Mouse (Mus musculus): ENCODE measurements at regions not wholly inside any gene's neighbourhood (a gene's known extent, or its start where the extent isn't known, plus 50 kb on each side); places are given as distances from the start of the nearest gene placed in this dataset.

- no peak for ATAC-seq (ENCODE audit: extremely low read depth, insufficient number of reproducible peaks, low FRiP score, poor library complexity, severe bottlenecking)
- Histone ChIP-seq H3K9me3 (replicated peaks) (peaks cover 68% of the 10 kb centered on the region), H3K4me1 (ENCODE audit: insufficient read depth, low read depth, low read length) (no peaks in the 10 kb centered on the region), H3K36me3 (replicated peaks) (no peaks in the 10 kb centered on the region), H3K4me3 (ENCODE audit: low read depth, low read length) (no peak overlapping the region), H3K27me3 (ENCODE audit: insufficient read depth, low read length) (no peaks in the 10 kb centered on the region)
- TF ChIP-seq POLR2AphosphoS5 (IDR thresholded peaks at IDR 0.05; ENCODE audit: insufficient replicate concordance, low read depth, low read length) (no peak), CTCF (IDR thresholded peaks at IDR 0.05; ENCODE audit: low read depth, low read length) (no peak), GATA1 (IDR thresholded peaks at IDR 0.05; ENCODE audit: borderline replicate concordance, low read length) (no peak), GATA2 (IDR thresholded peaks at IDR 0.05; ENCODE audit: borderline replicate concordance, low read depth, low read length) (no peak), TAL1 (conservative IDR thresholded peaks at IDR 0.05; ENCODE audit: low read depth, low read length) (no peak)
- no peak for DNase-seq (ENCODE audit: low spot score)
These were observed 499.8 kb downstream of the Cdh26 start for GRCm38 (mm10) chr2:178930125-178930524.

GRCm38 (mm10) chr2:178948471-178948870, 493.8 kb upstream of the Cdh4 start:
- TF ChIP-seq CTCF (IDR thresholded peaks at IDR 0.05; ENCODE audit: low read depth, low read length) (no peak), POLR2AphosphoS5 (IDR thresholded peaks at IDR 0.05; ENCODE audit: insufficient replicate concordance, low read depth, low read length) (no peak), GATA1 (IDR thresholded peaks at IDR 0.05; ENCODE audit: borderline replicate concordance, low read length) (no peak), GATA2 (IDR thresholded peaks at IDR 0.05; ENCODE audit: borderline replicate concordance, low read depth, low read length) (no peak), TAL1 (conservative IDR thresholded peaks at IDR 0.05; ENCODE audit: low read depth, low read length) (no peak)
- no peaks in the 10 kb centered on the region for H3K36me3 ChIP-seq (replicated peaks)
- H3K4me3 ChIP-seq (ENCODE audit: low read depth, low read length): no peak overlapping the region
- H3K4me1 ChIP-seq (ENCODE audit: insufficient read depth, low read depth, low read length): no peaks in the 10 kb centered on the region
- no peak for ATAC-seq (ENCODE audit: extremely low read depth, insufficient number of reproducible peaks, low FRiP score, poor library complexity, severe bottlenecking)
- H3K27me3 ChIP-seq (ENCODE audit: insufficient read depth, low read length): no peaks in the 10 kb centered on the region
- H3K9me3 ChIP-seq (replicated peaks): peaks cover 73% of the 10 kb centered on the region
- DNase-seq (ENCODE audit: low spot score): no peak

GRCm38 (mm10) chr2:178949103-178949502, 493.1 kb upstream of the Cdh4 start:
- no peak for DNase-seq (ENCODE audit: low spot score)

GRCm38 (mm10) chr2:178950304-178950703, 491.9 kb upstream of the Cdh4 start:
- Histone ChIP-seq H3K9me3 (replicated peaks) (peaks cover 68% of the 10 kb centered on the region), H3K36me3 (replicated peaks) (no peaks in the 10 kb centered on the region), H3K27me3 (ENCODE audit: insufficient read depth, low read length) (no peaks in the 10 kb centered on the region), H3K4me3 (ENCODE audit: low read depth, low read length) (no peak overlapping the region), H3K4me1 (ENCODE audit: insufficient read depth, low read depth, low read length) (no peaks in the 10 kb centered on the region)
- no peak for ATAC-seq (ENCODE audit: extremely low read depth, insufficient number of reproducible peaks, low FRiP score, poor library complexity, severe bottlenecking)
- TF ChIP-seq GATA1 (IDR thresholded peaks at IDR 0.05; ENCODE audit: borderline replicate concordance, low read length): no peak
- no peak for TF ChIP-seq CTCF (IDR thresholded peaks at IDR 0.05; ENCODE audit: low read depth, low read length)
- no peak for TF ChIP-seq GATA2 (IDR thresholded peaks at IDR 0.05; ENCODE audit: borderline replicate concordance, low read depth, low read length)
- no peak for TF ChIP-seq TAL1 (conservative IDR thresholded peaks at IDR 0.05; ENCODE audit: low read depth, low read length)
- TF ChIP-seq POLR2AphosphoS5 (IDR thresholded peaks at IDR 0.05; ENCODE audit: insufficient replicate concordance, low read depth, low read length): no peak
- no peak for DNase-seq (ENCODE audit: low spot score)

More at GRCm38 (mm10) chr2:178949103-178949502, 493.1 kb upstream of the Cdh4 start:
- Histone ChIP-seq H3K9me3 (replicated peaks) (peaks cover 68% of the 10 kb centered on the region), H3K4me1 (ENCODE audit: insufficient read depth, low read depth, low read length) (no peaks in the 10 kb centered on the region), H3K4me3 (ENCODE audit: low read depth, low read length) (no peak overlapping the region), H3K36me3 (replicated peaks) (no peaks in the 10 kb centered on the region), H3K27me3 (ENCODE audit: insufficient read depth, low read length) (no peaks in the 10 kb centered on the region)
- no peak for ATAC-seq (ENCODE audit: extremely low read depth, insufficient number of reproducible peaks, low FRiP score, poor library complexity, severe bottlenecking)
- no peak for TF ChIP-seq POLR2AphosphoS5 (IDR thresholded peaks at IDR 0.05; ENCODE audit: insufficient replicate concordance, low read depth, low read length)
- no peak for TF ChIP-seq GATA1 (IDR thresholded peaks at IDR 0.05; ENCODE audit: borderline replicate concordance, low read length)
- no peak for TF ChIP-seq TAL1 (conservative IDR thresholded peaks at IDR 0.05; ENCODE audit: low read depth, low read length)
- no peak for TF ChIP-seq CTCF (IDR thresholded peaks at IDR 0.05; ENCODE audit: low read depth, low read length)
- no peak for TF ChIP-seq GATA2 (IDR thresholded peaks at IDR 0.05; ENCODE audit: borderline replicate concordance, low read depth, low read length)

- ATAC-seq (ENCODE audit: extremely low read depth, insufficient number of reproducible peaks, low FRiP score, poor library complexity, severe bottlenecking): no peak
- Histone ChIP-seq H3K36me3 (replicated peaks) (no peaks in the 10 kb centered on the region), H3K4me3 (ENCODE audit: low read depth, low read length) (no peak overlapping the region), H3K4me1 (ENCODE audit: insufficient read depth, low read depth, low read length) (no peaks in the 10 kb centered on the region), H3K27me3 (ENCODE audit: insufficient read depth, low read length) (no peaks in the 10 kb centered on the region), H3K9me3 (replicated peaks) (peaks cover 69% of the 10 kb centered on the region)
- DNase-seq (ENCODE audit: low spot score): no peak
- TF ChIP-seq TAL1 (conservative IDR thresholded peaks at IDR 0.05; ENCODE audit: low read depth, low read length) (no peak), CTCF (IDR thresholded peaks at IDR 0.05; ENCODE audit: low read depth, low read length) (no peak), GATA2 (IDR thresholded peaks at IDR 0.05; ENCODE audit: borderline replicate concordance, low read depth, low read length) (no peak), GATA1 (IDR thresholded peaks at IDR 0.05; ENCODE audit: borderline replicate concordance, low read length) (no peak), POLR2AphosphoS5 (IDR thresholded peaks at IDR 0.05; ENCODE audit: insufficient replicate concordance, low read depth, low read length) (no peak)
These were observed 487.7 kb upstream of the Cdh4 start for GRCm38 (mm10) chr2:178954420-178955067.

GRCm38 (mm10) chr2:178958829-178959228, 483.4 kb upstream of the Cdh4 start:
- H3K9me3 ChIP-seq (replicated peaks): peaks cover 76% of the 10 kb centered on the region
- ATAC-seq (ENCODE audit: extremely low read depth, insufficient number of reproducible peaks, low FRiP score, poor library complexity, severe bottlenecking) (no peak), DNase-seq (ENCODE audit: low spot score) (no peak)
- H3K4me1 ChIP-seq (ENCODE audit: insufficient read depth, low read depth, low read length): no peaks in the 10 kb centered on the region
- H3K4me3 ChIP-seq (ENCODE audit: low read depth, low read length): no peak overlapping the region
- no peaks in the 10 kb centered on the region for H3K27me3 ChIP-seq (ENCODE audit: insufficient read depth, low read length)
- no peaks in the 10 kb centered on the region for H3K36me3 ChIP-seq (replicated peaks)
- TF ChIP-seq CTCF (IDR thresholded peaks at IDR 0.05; ENCODE audit: low read depth, low read length) (no peak), GATA1 (IDR thresholded peaks at IDR 0.05; ENCODE audit: borderline replicate concordance, low read length) (no peak), TAL1 (conservative IDR thresholded peaks at IDR 0.05; ENCODE audit: low read depth, low read length) (no peak), GATA2 (IDR thresholded peaks at IDR 0.05; ENCODE audit: borderline replicate concordance, low read depth, low read length) (no peak), POLR2AphosphoS5 (IDR thresholded peaks at IDR 0.05; ENCODE audit: insufficient replicate concordance, low read depth, low read length) (no peak)
